Mouse (Mus musculus) heart, adult 2 months (tissue): ENCODE data around the gene Gm49342.
A peak's percentile ranks its signal among the peaks of the same experiment; 100 is the strongest.

Experiments used
- CTCF ChIP-seq: fragments of 200-600 bp; IDR thresholded peaks from 2 replicates; pipeline ENCODE4 v1.8.1; 2022; ENCODE audit warnings: antibody characterized with exemption, mild to moderate bottlenecking, moderate library complexity
- EP300 ChIP-seq: fragments of 200-500 bp; IDR thresholded peaks from 2 replicates; pipeline ENCODE4 v1.6.1; 2011; ENCODE audit warnings: low read depth, low read length, control low read depth; ENCODE audit not compliant: insufficient read depth
- POLR2A ChIP-seq: fragments of 200-500 bp; IDR thresholded peaks from 2 replicates; pipeline ENCODE4 v1.6.1; 2011; ENCODE audit warnings: mild to moderate bottlenecking, low read depth, low read length, control low read depth; ENCODE audit not compliant: insufficient read depth

- TF ChIP-seq POLR2A (no peak), CTCF (no peak), EP300 (0 out of 2 replicates have a peak, but pooled peaks have one; percentile 29)
These were observed 36.9 kb downstream of the Gm49342 start for GRCm38 (mm10) chr14:50981207-50981606.
